Mouse (Mus musculus): ENCODE measurements at regions not wholly inside any gene's neighbourhood (a gene's known extent, or its start where the extent isn't known, plus 50 kb on each side); places are given as distances from the start of the nearest gene placed in this dataset.
"Not testable (repeated sequence)": the region's sequence is repeated elsewhere in the genome, so short reads cannot be mapped to it uniquely, and the experiment has no call there.

GRCm38 (mm10) chrX:50675356-50675755, 165.5 kb upstream of the Stk26 start:
- DNase-seq (ENCODE audit: low read depth): peak; percentile 87

GRCm38 (mm10) chrX:50657835-50658565, 182.8 kb upstream of the Stk26 start:
- peak; percentile 89 for DNase-seq (ENCODE audit: low read depth)

More at GRCm38 (mm10) chrX:50675356-50675755, 165.5 kb upstream of the Stk26 start:
- TF ChIP-seq CTCF (IDR thresholded peaks at IDR 0.05; ENCODE audit: borderline replicate concordance, extremely low read depth, insufficient read depth, insufficient read length) (0 out of 2 replicates have a peak, but pooled peaks have one; percentile 7), POLR2A (IDR thresholded peaks at IDR 0.05; ENCODE audit: borderline replicate concordance, extremely low read depth, insufficient read depth, insufficient read length, poor library complexity, severe bottlenecking) (no peak)

GRCm38 (mm10) chrX:50657180-50657834, 183.5 kb upstream of the Stk26 start:
- TF ChIP-seq POLR2A (IDR thresholded peaks at IDR 0.05; ENCODE audit: borderline replicate concordance, extremely low read depth, insufficient read depth, insufficient read length, poor library complexity, severe bottlenecking): no peak
- no peak for TF ChIP-seq CTCF (IDR thresholded peaks at IDR 0.05; ENCODE audit: borderline replicate concordance, extremely low read depth, insufficient read depth, insufficient read length)
- no peak for DNase-seq (ENCODE audit: low read depth)

More at GRCm38 (mm10) chrX:50657835-50658565, 182.8 kb upstream of the Stk26 start:
- TF ChIP-seq POLR2A (IDR thresholded peaks at IDR 0.05; ENCODE audit: borderline replicate concordance, extremely low read depth, insufficient read depth, insufficient read length, poor library complexity, severe bottlenecking): no peak
- TF ChIP-seq CTCF (IDR thresholded peaks at IDR 0.05; ENCODE audit: borderline replicate concordance, extremely low read depth, insufficient read depth, insufficient read length): peak; percentile 89

- not testable (repeated sequence) for DNase-seq (ENCODE audit: low read depth)
Observed at GRCm38 (mm10) chrX:50655380-50655779, 185.5 kb upstream of the Stk26 start.

- no peak for TF ChIP-seq CTCF (IDR thresholded peaks at IDR 0.05; ENCODE audit: borderline replicate concordance, extremely low read depth, insufficient read depth, insufficient read length)
- no peak for TF ChIP-seq POLR2A (IDR thresholded peaks at IDR 0.05; ENCODE audit: borderline replicate concordance, extremely low read depth, insufficient read depth, insufficient read length, poor library complexity, severe bottlenecking)
Observed at GRCm38 (mm10) chrX:50641347-50641746, 199.5 kb upstream of the Stk26 start.

GRCm38 (mm10) chrX:50635634-50636033, 205.2 kb upstream of the Stk26 start:
- TF ChIP-seq POLR2A (IDR thresholded peaks at IDR 0.05; ENCODE audit: borderline replicate concordance, extremely low read depth, insufficient read depth, insufficient read length, poor library complexity, severe bottlenecking) (no peak), CTCF (IDR thresholded peaks at IDR 0.05; ENCODE audit: borderline replicate concordance, extremely low read depth, insufficient read depth, insufficient read length) (no peak)
- no peak for DNase-seq (ENCODE audit: low read depth)

More at GRCm38 (mm10) chrX:50641347-50641746, 199.5 kb upstream of the Stk26 start:
- DNase-seq (ENCODE audit: low read depth): no peak

GRCm38 (mm10) chrX:50634842-50635615, 205.8 kb upstream of the Stk26 start:
- TF ChIP-seq POLR2A (IDR thresholded peaks at IDR 0.05; ENCODE audit: borderline replicate concordance, extremely low read depth, insufficient read depth, insufficient read length, poor library complexity, severe bottlenecking): peak; percentile 29; the same call in 1 of the 2 replicates
- peak; percentile 48; the same call in 1 of the 2 replicates for TF ChIP-seq CTCF (IDR thresholded peaks at IDR 0.05; ENCODE audit: borderline replicate concordance, extremely low read depth, insufficient read depth, insufficient read length)
- DNase-seq (ENCODE audit: low read depth): peak; percentile 94

GRCm38 (mm10) chrX:50632536-50632935, 204.2 kb upstream of the Olfr1324 start:
- DNase-seq (ENCODE audit: low read depth): no peak
- TF ChIP-seq POLR2A (IDR thresholded peaks at IDR 0.05; ENCODE audit: borderline replicate concordance, extremely low read depth, insufficient read depth, insufficient read length, poor library complexity, severe bottlenecking) (no peak), CTCF (IDR thresholded peaks at IDR 0.05; ENCODE audit: borderline replicate concordance, extremely low read depth, insufficient read depth, insufficient read length) (no peak)

- TF ChIP-seq POLR2A (IDR thresholded peaks at IDR 0.05; ENCODE audit: borderline replicate concordance, extremely low read depth, insufficient read depth, insufficient read length, poor library complexity, severe bottlenecking): no peak
- TF ChIP-seq CTCF (IDR thresholded peaks at IDR 0.05; ENCODE audit: borderline replicate concordance, extremely low read depth, insufficient read depth, insufficient read length): no peak
- no peak for DNase-seq (ENCODE audit: low read depth)
Observed at GRCm38 (mm10) chrX:50625336-50625735, 197.0 kb upstream of the Olfr1324 start.

- TF ChIP-seq CTCF (IDR thresholded peaks at IDR 0.05; ENCODE audit: borderline replicate concordance, extremely low read depth, insufficient read depth, insufficient read length): peak; percentile 48; the same call in 1 of the 2 replicates
- no peak for TF ChIP-seq POLR2A (IDR thresholded peaks at IDR 0.05; ENCODE audit: borderline replicate concordance, extremely low read depth, insufficient read depth, insufficient read length, poor library complexity, severe bottlenecking)
Observed at GRCm38 (mm10) chrX:50622984-50623455, 194.7 kb upstream of the Olfr1324 start.

GRCm38 (mm10) chrX:50620909-50621308, 192.6 kb upstream of the Olfr1324 start:
- peak; percentile 68 for DNase-seq (ENCODE audit: low read depth)
- TF ChIP-seq CTCF (IDR thresholded peaks at IDR 0.05; ENCODE audit: borderline replicate concordance, extremely low read depth, insufficient read depth, insufficient read length) (no peak), POLR2A (IDR thresholded peaks at IDR 0.05; ENCODE audit: borderline replicate concordance, extremely low read depth, insufficient read depth, insufficient read length, poor library complexity, severe bottlenecking) (no peak)

More at GRCm38 (mm10) chrX:50622984-50623455, 194.7 kb upstream of the Olfr1324 start:
- DNase-seq (ENCODE audit: low read depth): peak; percentile 85
